Mouse (Mus musculus) mesoderm, embryonic 11.5 days (tissue): Measurements from ENCODE around the gene Ninl.

Experiments
- DNase-seq: peaks from one replicate; pipeline ENCODE4 v3.0.0-alpha.2; 2012; ENCODE audit warnings: low read depth, low spot score

The Ninl gene

DNA sequence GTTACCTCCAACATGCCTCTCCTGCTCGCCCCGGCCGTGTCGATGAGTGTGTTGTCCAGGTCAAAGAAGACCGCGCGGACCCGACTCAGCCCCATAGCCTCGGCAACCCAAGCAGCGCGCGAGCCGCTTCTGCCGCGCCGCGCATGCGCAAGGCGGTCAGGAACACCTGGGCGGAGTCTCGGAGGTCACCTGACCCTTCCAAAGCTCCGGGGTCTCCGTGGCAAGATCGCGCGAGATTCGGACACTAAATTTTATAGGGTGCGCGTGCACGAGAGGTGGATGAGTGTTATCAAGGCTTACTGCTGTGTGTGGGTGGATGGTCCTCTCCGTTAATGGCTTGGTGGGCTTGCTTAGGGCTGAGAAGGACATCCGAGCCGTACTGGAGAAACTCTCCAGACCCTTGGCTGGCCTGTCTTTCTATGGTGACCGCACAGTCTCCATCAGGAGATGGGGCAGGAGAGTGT is at the start of gene Ninl, which contains the start of gene Nanp:
Ninl (minus strand) TSS at position 151 of the 464 bp plus-strand sequence.
Nanp (minus strand) TSS at position 167 of the 464 bp plus-strand sequence.
- DNase-seq: peak; percentile 98

- DNase-seq: no peak
Observed at GRCm38 (mm10) chr2:151056637-151057036, 17.5 kb upstream of the Ninl start.

DNA sequence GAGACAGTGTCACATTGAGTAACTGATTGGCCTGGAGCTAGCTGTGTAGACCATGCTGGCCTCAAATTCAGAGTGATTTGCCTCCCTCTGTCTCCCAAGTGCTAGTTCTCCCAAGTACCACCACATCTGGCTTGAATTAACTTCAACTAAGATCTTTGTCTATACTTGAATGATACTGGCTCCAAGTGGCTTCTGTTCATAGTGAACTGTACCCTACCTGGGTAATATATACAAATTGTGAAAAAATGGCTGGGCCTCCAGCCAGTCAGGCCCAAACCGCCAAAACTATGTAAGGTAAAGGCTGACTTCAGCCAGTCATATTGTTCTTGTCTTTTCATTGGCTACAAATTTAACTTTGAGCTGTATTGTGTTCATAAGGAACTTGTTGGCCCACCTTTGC is 1.2 kb upstream of the Ninl start:
- no peak for DNase-seq

DNA sequence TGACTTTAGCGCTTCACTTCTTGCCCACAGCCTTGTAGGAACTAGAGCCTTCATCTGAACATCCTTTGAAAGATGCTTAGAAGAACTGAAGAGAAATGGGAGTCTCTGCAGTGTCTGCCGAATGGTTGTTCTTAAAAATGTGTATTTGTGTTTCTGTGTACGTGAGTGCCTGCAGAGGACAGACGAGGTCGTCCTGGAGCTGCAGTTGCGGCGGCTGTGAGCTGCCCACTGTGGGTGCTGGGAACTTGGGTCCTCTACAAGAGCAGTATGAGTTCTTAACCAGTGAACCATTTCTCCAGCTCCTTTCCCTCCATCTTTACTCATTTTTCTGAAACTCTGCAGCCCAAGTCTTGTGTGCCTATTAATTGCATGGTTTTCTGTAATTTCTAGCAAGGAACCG is 544 bp upstream of the Ninl start:
- no peak for DNase-seq

GRCm38 (mm10) chr2:151038811-151039222 is 365 bp downstream of the Ninl start:
- peak; percentile 40 for DNase-seq

GRCm38 (mm10) chr2:151037876-151038552 is 1.2 kb downstream of the Ninl start:
- DNase-seq: peak; percentile 4

DNA sequence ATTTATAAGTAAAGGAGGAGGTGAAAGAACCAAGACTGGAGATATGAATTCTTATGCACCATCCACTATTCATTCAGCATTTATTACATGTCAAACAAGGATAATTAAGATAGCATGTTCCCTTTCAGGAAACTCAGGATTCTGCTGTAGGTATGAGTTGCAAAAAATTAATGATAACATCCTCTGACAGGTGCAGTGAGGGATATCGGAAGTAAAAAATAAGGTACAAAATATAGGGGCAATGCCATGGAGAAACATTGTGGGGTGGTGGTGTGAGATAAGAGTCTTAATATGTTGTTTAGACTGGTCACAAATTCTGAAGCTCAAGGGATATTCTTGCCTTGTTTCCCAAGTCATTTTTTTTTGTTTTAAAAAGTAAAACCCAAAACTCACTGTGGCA is 1.9 kb downstream of the Ninl start:
- no peak for DNase-seq

DNA sequence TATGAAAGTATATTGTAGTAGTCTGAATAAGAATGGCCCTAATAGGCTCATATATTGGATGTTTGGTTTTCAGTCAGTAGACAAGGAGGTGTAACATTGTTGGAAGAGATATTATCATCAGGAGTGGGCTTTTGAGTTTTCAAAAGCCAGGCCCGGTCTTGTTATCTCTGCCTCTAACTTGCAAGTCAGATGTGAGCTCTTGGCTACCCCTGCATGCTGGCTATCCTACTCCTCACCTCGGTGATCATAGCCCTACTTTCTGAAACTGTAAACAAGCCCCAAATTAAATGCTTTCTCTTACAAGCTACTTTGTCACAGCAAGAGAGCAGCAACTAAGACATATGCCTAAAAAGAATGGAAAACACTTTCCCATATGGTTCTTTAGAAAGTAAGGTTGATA is 2.5 kb downstream of the Ninl start:
- no peak for DNase-seq

DNA sequence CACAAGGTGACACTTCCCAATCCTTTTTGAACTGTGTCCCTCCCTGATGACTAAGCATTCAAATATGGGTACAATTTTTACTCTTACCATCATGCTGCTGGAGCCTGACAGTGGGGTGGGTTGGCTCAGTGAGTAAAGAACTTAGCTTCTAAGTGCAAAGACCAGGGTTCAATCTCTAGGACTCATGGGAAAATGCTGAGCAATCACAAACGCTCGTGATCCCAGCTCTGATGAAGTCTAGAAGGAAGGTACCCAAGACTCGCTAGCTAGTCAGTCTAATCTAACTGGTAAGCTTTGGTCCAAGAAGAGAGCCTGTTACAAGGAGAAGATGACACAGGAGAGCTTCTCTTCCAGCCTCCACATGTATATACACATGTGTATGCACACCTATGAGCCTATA is 4.7 kb downstream of the Ninl start:
- no peak for DNase-seq

- no peak for DNase-seq
Observed at GRCm38 (mm10) chr2:151021158-151021557, 18.0 kb downstream of the Ninl start.

GRCm38 (mm10) chr2:151015316-151015715 is 23.9 kb downstream of the Ninl start:
- no peak for DNase-seq

GRCm38 (mm10) chr2:151011273-151011672 is 27.9 kb downstream of the Ninl start:
- DNase-seq: no peak

DNA sequence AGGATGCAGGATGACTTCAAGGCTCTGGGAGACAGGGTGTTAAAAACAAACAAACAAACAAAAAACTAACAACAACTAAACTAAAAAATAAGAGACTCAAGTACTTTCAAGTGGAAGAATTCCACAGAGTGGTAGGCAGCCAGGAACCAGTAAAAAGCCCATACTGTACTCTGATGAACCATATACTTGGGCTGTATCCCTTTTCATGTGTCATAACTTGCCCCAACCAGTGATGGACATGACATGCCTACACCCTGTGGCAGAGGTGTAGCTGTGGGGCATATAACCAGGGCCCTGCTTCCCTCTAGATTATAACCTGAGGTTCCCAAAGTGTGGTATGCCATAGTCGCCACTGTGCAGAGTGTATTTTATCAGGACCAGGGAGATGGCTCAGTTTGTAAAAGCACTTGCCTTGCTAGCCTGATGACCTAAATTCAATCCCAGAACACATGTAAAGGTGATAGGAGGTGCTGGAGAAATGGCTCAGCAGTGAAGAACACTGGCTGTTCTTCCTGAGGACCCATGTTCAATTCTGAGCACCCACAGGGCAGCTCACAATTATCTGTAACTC is 29.6 kb downstream of the Ninl start:
- DNase-seq: no peak

- DNase-seq: peak; percentile 77
Observed at GRCm38 (mm10) chr2:151008939-151009509, 30.2 kb downstream of the Ninl start.

DNA sequence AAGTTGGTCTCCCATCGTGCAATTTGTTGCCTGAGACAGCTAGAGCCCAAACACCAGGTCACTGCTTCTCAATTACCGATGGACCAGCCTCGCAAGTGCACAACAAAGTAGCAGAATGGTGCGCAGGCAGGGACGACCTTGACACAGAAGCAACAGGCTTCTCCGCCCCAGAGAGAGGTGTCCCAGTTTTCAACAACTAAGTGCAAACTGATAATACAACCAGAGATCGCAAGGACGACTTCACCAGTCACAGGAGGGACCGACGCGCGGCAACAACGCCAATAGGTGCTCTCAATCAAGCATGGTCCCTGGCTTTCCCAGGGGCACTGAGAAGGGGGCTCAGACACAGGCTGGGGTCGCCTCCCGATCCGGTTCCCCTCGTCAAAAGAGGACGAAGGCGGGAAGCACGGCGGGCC is 30.7 kb downstream of the Ninl start:
- peak; percentile 39 for DNase-seq

DNA sequence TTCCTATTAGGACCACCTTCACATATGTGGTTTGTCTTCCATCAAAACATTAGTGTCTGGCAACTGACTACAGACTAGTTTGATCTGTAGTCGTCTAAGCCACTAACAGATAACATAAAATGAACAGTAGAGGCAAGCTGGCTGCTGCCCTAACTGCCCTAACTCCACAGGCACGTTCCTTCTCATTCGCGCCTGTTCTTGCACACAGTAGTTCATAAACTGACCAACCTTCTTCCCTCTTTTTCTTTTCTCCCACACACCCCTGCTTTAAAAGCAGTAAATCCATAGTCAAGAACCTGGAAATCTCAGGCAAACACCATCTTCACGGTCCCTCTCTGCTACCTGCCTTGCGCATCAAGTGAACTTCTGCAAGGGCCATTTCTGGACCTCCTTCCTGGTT is 31.2 kb downstream of the Ninl start:
- no peak for DNase-seq

- DNase-seq: no peak
Observed at GRCm38 (mm10) chr2:151006281-151006945, 32.8 kb downstream of the Ninl start.

DNA sequence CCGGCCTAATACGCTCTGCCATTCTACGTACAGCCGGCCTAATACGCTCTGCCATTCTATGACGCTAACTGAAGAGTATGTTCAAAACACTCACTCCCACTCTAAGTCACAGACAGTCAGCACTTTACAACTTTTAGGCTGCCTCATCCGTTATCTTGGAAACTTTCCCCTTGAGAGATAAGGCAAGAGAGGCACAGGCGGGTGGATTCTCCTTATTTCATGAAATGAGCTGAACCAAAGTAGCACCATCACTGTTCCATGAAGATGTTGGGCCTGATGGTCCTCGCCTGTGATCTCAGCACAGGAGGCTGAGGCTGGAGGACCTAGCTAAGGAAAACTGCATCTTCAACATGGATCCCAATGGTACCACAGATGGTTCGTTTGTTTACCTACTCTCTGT is 34.8 kb downstream of the Ninl start:
- no peak for DNase-seq

- no peak for DNase-seq
Observed at GRCm38 (mm10) chr2:151003796-151004195, 35.4 kb downstream of the Ninl start.

- no peak for DNase-seq
Observed at GRCm38 (mm10) chr2:151001619-151002175, 37.5 kb downstream of the Ninl start.

DNA sequence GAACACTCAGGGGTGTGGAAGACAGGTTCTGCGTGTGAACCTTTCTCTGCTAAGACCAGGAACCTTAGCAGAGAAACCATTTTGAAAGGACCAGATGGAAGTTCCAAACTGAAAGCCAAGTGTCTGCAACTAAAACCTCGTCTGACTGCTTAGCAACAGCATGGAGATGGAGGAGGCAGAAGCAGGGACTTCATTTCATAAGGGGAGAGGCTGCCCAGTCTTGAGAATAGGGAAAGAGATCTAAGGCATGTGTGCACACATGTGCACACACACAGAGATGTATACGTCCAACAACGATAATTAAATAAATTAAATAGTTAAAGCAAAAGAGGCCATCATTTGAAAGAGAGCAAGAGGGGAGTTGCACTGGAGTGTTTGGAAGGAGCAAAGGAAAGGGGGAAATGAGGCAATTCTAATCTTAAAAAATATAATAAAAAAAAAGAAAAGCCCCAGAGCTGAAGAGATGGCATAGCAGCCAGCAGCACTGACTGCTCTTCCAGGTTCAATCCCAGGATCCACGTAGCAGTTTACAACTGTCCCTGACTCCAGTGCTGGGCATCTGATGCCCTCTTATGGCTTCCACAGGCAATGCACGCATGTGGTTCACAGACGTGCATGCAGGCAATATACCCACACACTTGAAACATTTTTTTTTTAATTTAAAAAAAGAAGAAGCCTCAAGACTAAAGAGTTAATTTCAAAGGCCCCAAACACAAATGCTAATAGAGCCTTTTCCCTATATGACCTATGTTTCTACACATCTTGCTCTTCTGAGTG is 38.6 kb downstream of the Ninl start:
- DNase-seq: peak; percentile 72
